Mouse (Mus musculus): ENCODE data around the gene Snta1. TPM values are rescaled to one million over a fixed set of nuclear protein-coding genes. Genes with fewer than 3 reads are reported as not detected.

Snta1 gene
- total RNA-seq (2015; ENCODE audit: low replicate concordance) (not detected in 2 replicates), total RNA-seq (2017; ENCODE audit: low replicate concordance) (1.0 and 1.8 TPM in 2 replicates)

DNA sequence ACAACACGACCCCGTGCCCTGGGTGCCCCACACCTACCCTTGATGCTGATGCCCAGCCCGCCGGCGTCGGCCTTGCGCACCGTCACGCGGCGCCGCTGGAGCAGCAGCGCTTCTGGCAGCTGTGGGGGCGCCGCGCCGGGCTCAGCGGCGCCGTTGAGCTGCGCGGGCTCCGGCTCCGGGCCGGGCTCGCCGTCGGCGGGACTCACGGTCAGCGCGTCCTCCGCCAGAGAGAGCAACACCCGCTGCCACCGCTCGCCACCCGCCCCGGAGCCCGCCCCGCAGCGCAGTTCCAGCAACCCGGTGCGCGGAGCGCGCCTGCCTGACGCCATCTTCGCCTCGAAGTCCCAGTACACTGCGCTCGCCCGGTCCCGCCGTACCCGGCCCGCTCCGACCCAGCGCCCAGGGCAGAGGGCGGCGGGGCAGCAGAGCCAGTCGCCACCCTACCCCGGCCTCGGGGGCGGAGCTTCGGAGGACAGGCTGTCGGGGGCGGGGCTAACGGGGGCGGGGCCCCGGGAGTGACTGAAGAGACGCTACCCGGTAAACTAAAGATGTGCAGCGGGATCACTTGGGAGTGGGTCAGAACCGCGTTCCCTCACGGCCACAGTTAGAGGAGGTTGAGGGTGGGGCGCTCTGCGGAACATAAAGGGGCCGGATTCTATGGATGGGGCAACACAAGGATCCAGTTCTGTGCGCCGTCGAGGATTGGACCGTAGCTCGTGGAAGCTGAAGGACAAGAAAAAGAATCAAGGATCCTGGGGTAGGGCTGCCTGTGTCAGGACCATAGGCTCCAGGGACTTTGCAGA, at the start of gene Snta1:
TSS of gene Snta1 (minus strand) at position 457 of the 803 bp plus-strand sequence.
- ATAC-seq (replicated peaks; ENCODE audit: low FRiP score, poor library complexity, severe bottlenecking): peak; percentile 87

DNA sequence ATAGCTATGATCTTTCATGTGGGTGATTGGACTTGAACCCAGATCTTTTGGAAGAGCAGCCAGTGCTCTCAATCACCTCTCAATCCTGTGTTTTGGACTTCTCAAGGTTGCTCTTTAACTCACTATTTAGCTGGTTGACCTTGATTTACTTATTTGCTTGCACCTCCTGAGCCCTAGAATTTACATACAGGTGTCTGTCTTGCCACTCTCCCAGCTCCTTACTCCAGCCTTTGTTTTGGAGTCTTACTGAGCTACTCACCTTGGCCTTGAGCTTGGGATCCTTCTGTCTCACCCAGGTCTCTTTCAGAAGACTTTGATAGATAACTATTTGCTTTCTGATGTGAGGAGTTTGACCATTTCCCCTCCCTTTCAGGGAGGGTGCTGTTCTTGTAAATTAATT, 48.7 kb upstream of the Snta1 start:
- no peak for ATAC-seq (replicated peaks; ENCODE audit: low FRiP score, poor library complexity, severe bottlenecking)

GRCm38 (mm10) chr2:154455776-154456175, 47.9 kb upstream of the Snta1 start:
- peak; percentile 60; the same call in 1 of the 2 replicates for ATAC-seq (replicated peaks; ENCODE audit: low FRiP score, poor library complexity, severe bottlenecking)

- ATAC-seq (replicated peaks; ENCODE audit: low FRiP score, poor library complexity, severe bottlenecking): no peak
Measured at GRCm38 (mm10) chr2:154454605-154455004, 46.7 kb upstream of the Snta1 start.

DNA sequence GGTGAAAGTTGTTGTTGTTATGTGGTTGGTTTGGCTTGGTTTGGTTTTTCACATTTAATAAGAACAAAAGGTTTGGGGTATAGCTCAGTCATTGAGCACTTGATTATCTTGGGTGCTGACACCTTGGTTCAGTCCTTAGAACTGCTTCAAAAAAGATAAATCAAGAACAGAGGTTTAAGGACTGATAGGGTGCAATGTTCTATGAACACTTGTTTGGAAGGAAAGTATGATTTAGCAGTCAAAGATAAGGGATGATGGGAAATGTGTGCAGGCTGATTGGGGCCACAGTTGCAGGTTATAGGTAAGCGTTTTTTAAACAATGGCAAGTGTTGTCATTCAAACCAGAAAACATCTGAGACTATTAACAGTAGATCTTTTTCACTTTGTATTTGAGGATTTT, 46.2 kb upstream of the Snta1 start:
- no peak for ATAC-seq (replicated peaks; ENCODE audit: low FRiP score, poor library complexity, severe bottlenecking)

GRCm38 (mm10) chr2:154452951-154453350, 45.1 kb upstream of the Snta1 start:
- no peak for ATAC-seq (replicated peaks; ENCODE audit: low FRiP score, poor library complexity, severe bottlenecking)

- no peak for ATAC-seq (replicated peaks; ENCODE audit: low FRiP score, poor library complexity, severe bottlenecking)
Measured at GRCm38 (mm10) chr2:154448633-154449032, 40.7 kb upstream of the Snta1 start.

DNA sequence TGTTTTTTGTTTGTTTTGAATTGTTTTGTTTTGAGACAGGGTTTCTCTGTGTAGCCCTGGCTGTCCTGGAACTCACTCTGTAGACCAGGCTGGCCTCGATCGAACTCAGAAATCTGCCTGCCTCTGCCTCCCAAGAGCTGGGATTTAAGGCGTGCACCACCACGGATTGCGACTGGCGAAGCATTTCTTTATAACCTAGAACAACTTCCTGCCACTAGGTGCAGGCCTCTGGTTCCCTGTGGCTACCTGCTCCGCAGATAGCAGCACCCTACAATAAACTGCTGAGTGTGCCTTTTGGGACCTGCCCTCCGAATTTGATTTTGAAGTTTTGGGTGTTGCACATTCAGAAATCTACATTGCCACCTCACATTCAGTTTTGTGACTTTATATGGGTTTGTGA, 39.9 kb upstream of the Snta1 start:
- no peak for ATAC-seq (replicated peaks; ENCODE audit: low FRiP score, poor library complexity, severe bottlenecking)

GRCm38 (mm10) chr2:154440453-154440852, 32.6 kb upstream of the Snta1 start:
- no peak for ATAC-seq (replicated peaks; ENCODE audit: low FRiP score, poor library complexity, severe bottlenecking)

DNA sequence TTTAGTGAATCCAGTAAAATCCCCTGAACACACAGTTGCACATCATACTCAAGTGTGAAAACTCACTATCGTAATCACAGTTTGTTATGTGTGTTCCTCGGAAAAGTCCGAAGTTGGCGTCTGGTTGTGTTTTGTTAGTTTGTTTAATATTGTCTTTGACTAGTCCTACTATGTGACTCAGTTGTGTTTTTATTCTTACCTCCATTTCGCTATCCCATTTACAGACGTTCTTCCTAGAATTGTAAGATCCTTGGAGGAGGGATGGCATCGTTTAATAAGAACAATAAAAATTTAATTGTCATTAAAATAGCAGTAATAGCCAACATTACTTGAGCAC, 29.3 kb upstream of the Snta1 start:
- ATAC-seq (replicated peaks; ENCODE audit: low FRiP score, poor library complexity, severe bottlenecking): no peak

GRCm38 (mm10) chr2:154436458-154437190, 28.7 kb upstream of the Snta1 start, which contains the start of gene Cbfa2t2:
Gene Cbfa2t2, plus strand, starts transcription at chr2:154436481.
- peak; percentile 34 for ATAC-seq (replicated peaks; ENCODE audit: low FRiP score, poor library complexity, severe bottlenecking)

- ATAC-seq (replicated peaks; ENCODE audit: low FRiP score, poor library complexity, severe bottlenecking): peak; percentile 97
Measured at GRCm38 (mm10) chr2:154436076-154436457, 28.2 kb upstream of the Snta1 start.

- ATAC-seq (replicated peaks; ENCODE audit: low FRiP score, poor library complexity, severe bottlenecking): no peak
Measured at GRCm38 (mm10) chr2:154434690-154435089, 26.8 kb upstream of the Snta1 start.

DNA sequence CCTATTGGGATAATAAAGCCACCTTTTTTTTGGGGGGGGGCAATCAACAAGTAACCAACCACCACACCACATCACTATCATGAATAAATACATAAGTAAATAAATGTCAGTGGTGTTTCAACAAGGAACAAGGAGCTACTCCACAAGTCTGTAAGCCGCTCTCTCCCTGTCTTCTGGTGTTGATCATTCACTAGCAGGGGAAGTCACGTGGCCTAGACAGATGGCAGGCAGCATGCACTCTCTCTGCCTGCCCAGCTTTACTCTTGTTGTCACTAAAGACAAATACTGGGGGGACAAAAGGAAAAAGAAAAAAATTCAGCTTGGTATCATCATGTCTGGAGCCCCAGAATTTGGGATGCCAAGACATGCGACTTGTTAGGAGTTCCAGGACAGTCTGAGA, 25.5 kb upstream of the Snta1 start:
- no peak for ATAC-seq (replicated peaks; ENCODE audit: low FRiP score, poor library complexity, severe bottlenecking)

DNA sequence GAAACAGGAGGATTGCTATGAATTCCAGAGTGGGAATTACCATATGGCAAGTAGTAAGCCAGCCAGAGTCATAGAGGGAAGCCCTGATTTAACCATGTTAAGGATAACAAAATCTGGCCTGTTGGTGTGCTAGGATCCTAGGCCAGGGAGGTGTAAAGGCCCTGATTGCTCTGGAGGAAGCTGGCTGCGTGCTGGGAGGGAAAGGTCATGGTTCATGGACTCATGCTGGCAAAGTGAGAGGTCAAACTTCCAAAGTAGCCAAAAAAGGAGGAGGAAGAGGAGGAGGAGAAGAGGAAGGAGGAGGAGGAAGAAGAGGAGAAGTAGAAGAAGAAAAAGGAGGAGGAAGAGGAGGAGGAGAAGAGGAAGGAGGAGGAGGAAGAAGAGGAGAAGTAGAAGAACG, 24.8 kb upstream of the Snta1 start:
- ATAC-seq (replicated peaks; ENCODE audit: low FRiP score, poor library complexity, severe bottlenecking): no peak

- no peak for ATAC-seq (replicated peaks; ENCODE audit: low FRiP score, poor library complexity, severe bottlenecking)
Measured at GRCm38 (mm10) chr2:154430566-154430965, 22.7 kb upstream of the Snta1 start.

DNA sequence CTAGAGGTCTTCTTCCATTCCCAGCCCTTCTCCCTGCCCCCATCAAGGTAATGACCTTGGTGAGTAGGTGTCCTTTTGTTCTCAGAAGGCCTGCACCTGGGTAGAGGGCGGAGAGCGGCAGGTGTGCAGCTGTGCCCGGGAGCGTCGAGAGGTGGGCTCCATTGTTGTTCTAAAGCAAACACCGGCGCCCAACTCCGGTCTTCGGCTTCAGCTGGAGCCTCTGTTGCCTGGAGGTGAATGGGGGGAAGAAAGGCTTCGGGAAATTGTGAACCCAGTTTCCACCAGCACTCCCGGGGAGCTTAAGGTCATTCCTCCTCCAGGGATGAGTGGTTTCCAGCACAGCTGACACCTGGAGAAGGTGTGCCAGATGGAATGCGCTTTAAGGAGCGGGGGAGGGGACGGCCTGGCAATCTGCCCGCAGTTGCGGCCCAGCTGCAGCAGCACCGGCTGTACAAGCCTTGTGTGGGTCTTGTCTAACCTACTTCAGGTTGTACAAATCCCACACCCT, 20.0 kb upstream of the Snta1 start:
- ATAC-seq (replicated peaks; ENCODE audit: low FRiP score, poor library complexity, severe bottlenecking): no peak

- no peak for ATAC-seq (replicated peaks; ENCODE audit: low FRiP score, poor library complexity, severe bottlenecking)
Measured at GRCm38 (mm10) chr2:154426905-154427852, 19.3 kb upstream of the Snta1 start.

- ATAC-seq (replicated peaks; ENCODE audit: low FRiP score, poor library complexity, severe bottlenecking): no peak
Measured at GRCm38 (mm10) chr2:154426188-154426904, 18.4 kb upstream of the Snta1 start.
